Mouse (Mus musculus): ENCODE results near the gene 1700088E04Rik. TPM values are rescaled to one million over a fixed set of nuclear protein-coding genes. Genes with fewer than 3 reads are reported as not detected.

The 1700088E04Rik gene
- total RNA-seq, 2 experiments from 2014 or later = not detected

GRCm38 (mm10) chr15:79134496-79135270 lies 6.4 kb downstream of the 1700088E04Rik start:
- no peak for ATAC-seq (replicated peaks; ENCODE audit: low FRiP score, low TSS enrichment, poor library complexity, severe bottlenecking)

GRCm38 (mm10) chr15:79133191-79133661 lies 7.8 kb downstream of the 1700088E04Rik start:
- ATAC-seq (replicated peaks; ENCODE audit: low FRiP score, low TSS enrichment, poor library complexity, severe bottlenecking) = no peak

- ATAC-seq (replicated peaks; ENCODE audit: low FRiP score, low TSS enrichment, poor library complexity, severe bottlenecking) = no peak
These were observed 9.6 kb downstream of the 1700088E04Rik start for GRCm38 (mm10) chr15:79131442-79131841.

GRCm38 (mm10) chr15:79130782-79131181 lies 10.3 kb downstream of the 1700088E04Rik start:
- ATAC-seq (replicated peaks; ENCODE audit: low FRiP score, low TSS enrichment, poor library complexity, severe bottlenecking) = no peak

GRCm38 (mm10) chr15:79129311-79129710 lies 11.7 kb downstream of the 1700088E04Rik start:
- ATAC-seq (replicated peaks; ENCODE audit: low FRiP score, low TSS enrichment, poor library complexity, severe bottlenecking) = no peak

- no peak for ATAC-seq (replicated peaks; ENCODE audit: low FRiP score, low TSS enrichment, poor library complexity, severe bottlenecking)
These were observed 12.8 kb downstream of the 1700088E04Rik start for GRCm38 (mm10) chr15:79128208-79128607.

GRCm38 (mm10) chr15:79127101-79127500 lies 14.0 kb downstream of the 1700088E04Rik start:
- no peak for ATAC-seq (replicated peaks; ENCODE audit: low FRiP score, low TSS enrichment, poor library complexity, severe bottlenecking)

GRCm38 (mm10) chr15:79126217-79126932 lies 14.7 kb downstream of the 1700088E04Rik start:
- no peak; the same call in 1 of the 2 replicates for ATAC-seq (replicated peaks; ENCODE audit: low FRiP score, low TSS enrichment, poor library complexity, severe bottlenecking)

- ATAC-seq (replicated peaks; ENCODE audit: low FRiP score, low TSS enrichment, poor library complexity, severe bottlenecking) = no peak
These were observed 16.6 kb downstream of the 1700088E04Rik start for GRCm38 (mm10) chr15:79124331-79124875.

- no peak for ATAC-seq (replicated peaks; ENCODE audit: low FRiP score, low TSS enrichment, poor library complexity, severe bottlenecking)
These were observed 17.3 kb downstream of the 1700088E04Rik start for GRCm38 (mm10) chr15:79123751-79124150.

GRCm38 (mm10) chr15:79122546-79122945 lies 18.5 kb downstream of the 1700088E04Rik start:
- ATAC-seq (replicated peaks; ENCODE audit: low FRiP score, low TSS enrichment, poor library complexity, severe bottlenecking) = no peak

GRCm38 (mm10) chr15:79122119-79122518 lies 18.9 kb downstream of the 1700088E04Rik start:
- ATAC-seq (replicated peaks; ENCODE audit: low FRiP score, low TSS enrichment, poor library complexity, severe bottlenecking) = no peak

GRCm38 (mm10) chr15:79119491-79119890 lies 21.6 kb downstream of the 1700088E04Rik start:
- ATAC-seq (replicated peaks; ENCODE audit: low FRiP score, low TSS enrichment, poor library complexity, severe bottlenecking) = no peak

- ATAC-seq (replicated peaks; ENCODE audit: low FRiP score, low TSS enrichment, poor library complexity, severe bottlenecking) = no peak
These were observed 25.8 kb downstream of the 1700088E04Rik start for GRCm38 (mm10) chr15:79115276-79115675.

GRCm38 (mm10) chr15:79111774-79112173 lies 29.3 kb downstream of the 1700088E04Rik start:
- no peak for ATAC-seq (replicated peaks; ENCODE audit: low FRiP score, low TSS enrichment, poor library complexity, severe bottlenecking)

- no peak for ATAC-seq (replicated peaks; ENCODE audit: low FRiP score, low TSS enrichment, poor library complexity, severe bottlenecking)
These were observed 30.5 kb downstream of the 1700088E04Rik start for GRCm38 (mm10) chr15:79110528-79110927.

- no peak for ATAC-seq (replicated peaks; ENCODE audit: low FRiP score, low TSS enrichment, poor library complexity, severe bottlenecking)
These were observed 31.0 kb downstream of the 1700088E04Rik start for GRCm38 (mm10) chr15:79110031-79110430.

GRCm38 (mm10) chr15:79109321-79109934 lies 31.6 kb downstream of the 1700088E04Rik start:
- ATAC-seq (replicated peaks; ENCODE audit: low FRiP score, low TSS enrichment, poor library complexity, severe bottlenecking) = no peak

- 0 out of 2 replicates have a peak, but pooled peaks have one; percentile 25 for ATAC-seq (replicated peaks; ENCODE audit: low FRiP score, low TSS enrichment, poor library complexity, severe bottlenecking)
These were observed 32.4 kb downstream of the 1700088E04Rik start, which contains the start of gene Micall1 for GRCm38 (mm10) chr15:79108421-79109320. Gene Micall1 (plus strand): TSS chr15:79108898.
